Mouse (Mus musculus): ENCODE results near the gene Ambp. TPM values are rescaled to one million over a fixed set of nuclear protein-coding genes. Genes with fewer than 3 reads are reported as not detected.

The Ambp gene
- polyA plus RNA-seq, 1 experiment from 2014 or later = not detected

GRCm38 (mm10) chr4:63100478-63100877 is 54.1 kb downstream of the Ambp start:
- DNase-seq (ENCODE audit: low spot score) = no peak
- Histone ChIP-seq H3K9me3 (ENCODE audit: control insufficient read depth, low read length) (no peaks in the 10 kb centered on the region), H3K27me3 (ENCODE audit: control insufficient read depth, insufficient read depth, low read length) (no peaks in the 10 kb centered on the region), H3K9ac (ENCODE audit: low read length) (no peak overlapping the region), H3K4me3 (ENCODE audit: low read depth, low read length) (no peak overlapping the region), H3K4me2 (ENCODE audit: low read depth, low read length, severe bottlenecking) (no peak overlapping the region), H3K4me1 (replicated peaks; ENCODE audit: control insufficient read depth, insufficient read depth, low read length) (no peaks in the 10 kb centered on the region), H3K36me3 (ENCODE audit: control insufficient read depth, insufficient read depth, low read length) (peaks cover 4% of the 10 kb centered on the region; the same call in 1 of the 2 replicates), H3K27ac (ENCODE audit: low read depth, low read length) (no peak overlapping the region)
- ATAC-seq (replicated peaks; ENCODE audit: low FRiP score) = no peak
- WGBS = 93% methylated on average over 11 of the region's 11 CpGs

- H3K9ac ChIP-seq (ENCODE audit: low read length) = no peak overlapping the region
- peaks cover 4% of the 10 kb centered on the region; the same call in 1 of the 2 replicates for H3K36me3 ChIP-seq (ENCODE audit: control insufficient read depth, insufficient read depth, low read length)
- no peaks in the 10 kb centered on the region for H3K4me1 ChIP-seq (replicated peaks; ENCODE audit: control insufficient read depth, insufficient read depth, low read length)
- H3K9me3 ChIP-seq (ENCODE audit: control insufficient read depth, low read length) = no peaks in the 10 kb centered on the region
- 81% methylated on average over 1 of the region's 1 CpGs for WGBS
- no peak overlapping the region for H3K4me3 ChIP-seq (ENCODE audit: low read depth, low read length)
- H3K4me2 ChIP-seq (ENCODE audit: low read depth, low read length, severe bottlenecking) = no peak overlapping the region
- no peaks in the 10 kb centered on the region for H3K27me3 ChIP-seq (ENCODE audit: control insufficient read depth, insufficient read depth, low read length)
- ATAC-seq (replicated peaks; ENCODE audit: low FRiP score) (no peak), DNase-seq (ENCODE audit: low spot score) (no peak)
- no peak overlapping the region for H3K27ac ChIP-seq (ENCODE audit: low read depth, low read length)
Observed at GRCm38 (mm10) chr4:63097603-63098002, 57.0 kb downstream of the Ambp start.

Other genes starting within 250 kb of the Ambp start
- gene Zfp618, start 189.2 kb downstream of the Ambp start, polyA plus RNA-seq (2014; fragmentation: Nextera tagmentation; extraction: Ambion mirVana) = 27.7 and 33.5 TPM in 2 replicates
- not detected in 2 replicates for gene Kif12, start 17.3 kb upstream of the Ambp start, polyA plus RNA-seq (2014; fragmentation: Nextera tagmentation; extraction: Ambion mirVana)
- 3.4 and 3.6 TPM in 2 replicates for gene Col27a1, start 59.2 kb upstream of the Ambp start, polyA plus RNA-seq (2014; fragmentation: Nextera tagmentation; extraction: Ambion mirVana)
- not detected in 2 replicates for gene Orm1, start 189.8 kb upstream of the Ambp start, polyA plus RNA-seq (2014; fragmentation: Nextera tagmentation; extraction: Ambion mirVana)
- not detected in 2 replicates for gene Orm3, start 201.4 kb upstream of the Ambp start, polyA plus RNA-seq (2014; fragmentation: Nextera tagmentation; extraction: Ambion mirVana)
- not detected in 2 replicates for gene Orm2, start 207.7 kb upstream of the Ambp start, polyA plus RNA-seq (2014; fragmentation: Nextera tagmentation; extraction: Ambion mirVana)
- gene Akna, start 248.6 kb upstream of the Ambp start, polyA plus RNA-seq (2014; fragmentation: Nextera tagmentation; extraction: Ambion mirVana) = 18.8 and 21.0 TPM in 2 replicates

Data from forebrain, embryonic 11.5 days (tissue).